Mouse (Mus musculus): ENCODE results near the gene Sh2b1. TPM values are rescaled to one million over a fixed set of nuclear protein-coding genes. Genes with fewer than 3 reads are reported as not detected.
"Not testable (repeated sequence)": the region's sequence is repeated elsewhere in the genome, so short reads cannot be mapped to it uniquely, and the experiment has no call there.

Sh2b1 gene
- polyA plus RNA-seq, 1 experiment = 43.8 TPM

DNA sequence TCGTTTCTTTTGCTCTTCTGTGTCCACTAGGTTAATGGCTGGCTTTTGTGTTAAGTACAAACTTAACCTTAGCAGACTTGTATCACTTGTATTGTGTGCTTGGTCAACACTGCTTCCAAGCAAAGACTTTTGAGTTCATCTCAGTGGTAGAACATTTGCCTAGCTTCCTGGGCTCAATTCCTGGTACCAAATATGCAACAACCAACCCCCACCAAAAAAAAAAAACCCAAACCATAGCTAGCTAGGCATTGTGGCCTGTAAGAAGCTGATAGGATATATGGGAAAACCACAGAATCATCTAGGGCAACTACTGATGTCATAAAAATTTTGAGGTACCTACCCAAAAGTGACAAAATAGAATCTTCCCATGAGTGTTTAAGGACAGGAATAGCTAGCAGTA lies 15.8 kb upstream of the Sh2b1 start:
- Histone ChIP-seq H3K9me3 (replicated peaks; ENCODE audit: control insufficient read depth, insufficient read depth, low read length, poor library complexity, severe bottlenecking) (no peaks in the 10 kb centered on the region), H3K27ac (ENCODE audit: insufficient read depth, low read length) (no peak overlapping the region), H3K4me1 (ENCODE audit: control insufficient read depth, insufficient read depth, low read length) (no peaks in the 10 kb centered on the region), H3K27me3 (ENCODE audit: control insufficient read depth, insufficient read depth, low read length, poor library complexity, severe bottlenecking) (no peaks in the 10 kb centered on the region), H3K4me3 (ENCODE audit: low read depth, low read length) (no peak overlapping the region), H3K36me3 (ENCODE audit: control insufficient read depth, insufficient read depth, low read length, poor library complexity, severe bottlenecking) (peaks cover 62% of the 10 kb centered on the region), H3K9ac (ENCODE audit: low read depth, poor library complexity, severe bottlenecking) (no peak overlapping the region)
- TF ChIP-seq POLR2A (IDR thresholded peaks at IDR 0.05; ENCODE audit: insufficient read depth, low read length) = no peak
- TF ChIP-seq EP300 (IDR thresholded peaks at IDR 0.05; ENCODE audit: insufficient read depth, low read depth, low read length) = no peak
- TF ChIP-seq CTCF (IDR thresholded peaks at IDR 0.05; ENCODE audit: low read depth, low read length) = no peak

DNA sequence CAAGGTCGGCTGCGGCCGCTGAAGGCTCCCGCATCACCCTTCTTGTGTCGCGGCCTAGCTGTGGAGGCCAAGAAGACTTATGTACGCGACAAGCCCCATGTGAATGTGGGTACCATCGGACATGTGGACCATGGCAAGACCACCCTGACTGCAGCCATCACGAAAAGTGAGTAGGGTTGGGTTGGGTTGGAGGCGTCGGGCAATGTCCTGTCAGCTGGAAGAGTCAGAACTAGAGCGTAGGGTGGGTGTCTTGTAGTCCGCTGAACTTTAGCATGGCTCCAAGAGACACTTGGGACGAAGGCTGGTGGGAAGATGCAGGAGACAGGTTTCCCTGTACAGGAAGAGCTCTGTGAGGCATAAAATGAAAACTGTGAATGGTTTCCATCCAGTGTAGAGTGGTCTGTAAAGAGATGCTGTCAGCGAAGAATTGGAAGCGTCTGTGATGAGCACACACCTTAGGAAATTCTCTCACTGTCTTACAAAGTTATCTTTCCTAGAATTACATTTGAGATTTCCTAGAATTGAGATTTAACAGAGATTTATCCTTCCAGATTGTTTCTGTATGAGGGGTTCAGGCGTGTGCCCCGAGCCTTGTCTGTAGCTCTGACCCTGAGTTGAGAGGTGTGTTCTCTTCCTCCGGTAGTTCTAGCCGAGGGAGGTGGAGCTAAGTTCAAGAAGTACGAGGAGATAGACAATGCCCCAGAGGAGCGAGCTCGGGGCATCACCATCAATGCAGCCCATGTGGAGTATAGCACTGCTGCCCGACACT lies 12.6 kb upstream of the Sh2b1 start:
- not testable (repeated sequence) for H3K4me1 ChIP-seq (ENCODE audit: control insufficient read depth, insufficient read depth, low read length); H3K27me3 ChIP-seq (ENCODE audit: control insufficient read depth, insufficient read depth, low read length, poor library complexity, severe bottlenecking); H3K9me3 ChIP-seq (replicated peaks; ENCODE audit: control insufficient read depth, insufficient read depth, low read length, poor library complexity, severe bottlenecking); H3K27ac ChIP-seq (ENCODE audit: insufficient read depth, low read length)
- peaks cover 30% of the 10 kb centered on the region for H3K36me3 ChIP-seq (ENCODE audit: control insufficient read depth, insufficient read depth, low read length, poor library complexity, severe bottlenecking)
- H3K4me3 ChIP-seq (ENCODE audit: low read depth, low read length) = peak overlapping the region; percentile 93
- H3K9ac ChIP-seq (ENCODE audit: low read depth, poor library complexity, severe bottlenecking) = peak overlapping the region; percentile 88

DNA sequence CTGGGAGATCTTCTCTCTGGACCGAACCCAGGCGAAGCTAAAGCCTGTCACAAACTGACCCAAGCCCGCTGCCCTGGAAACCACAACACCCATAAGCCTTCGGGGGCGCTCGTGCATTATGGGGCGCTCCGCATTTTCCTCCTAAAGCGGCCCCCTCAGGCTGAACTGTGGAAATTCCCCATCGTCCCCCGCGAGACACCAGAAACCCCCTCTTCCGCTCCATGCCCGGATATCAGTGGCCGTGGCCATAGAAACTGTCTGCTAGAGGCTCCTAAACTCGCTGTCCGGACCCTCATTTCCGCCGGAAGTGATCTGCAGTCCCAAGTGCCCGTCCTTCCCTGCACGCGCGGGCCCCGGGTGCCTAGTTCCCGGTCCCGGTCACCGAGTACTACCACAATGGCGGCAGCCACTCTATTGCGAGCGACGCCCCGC lies 11.8 kb upstream of the Sh2b1 start, which contains the start of gene Tufm:
Gene Tufm (plus strand): TSS at position 310 of the 432 bp plus-strand sequence.
- Histone ChIP-seq H3K27me3 (ENCODE audit: control insufficient read depth, insufficient read depth, low read length, poor library complexity, severe bottlenecking) (no peaks in the 10 kb centered on the region), H3K9ac (ENCODE audit: low read depth, poor library complexity, severe bottlenecking) (peak within 1 kb of the TSS; percentile 88), H3K4me3 (ENCODE audit: low read depth, low read length) (peak within 1 kb of the TSS; percentile 93), H3K9me3 (replicated peaks; ENCODE audit: control insufficient read depth, insufficient read depth, low read length, poor library complexity, severe bottlenecking) (no peaks in the 10 kb centered on the region), H3K4me1 (ENCODE audit: control insufficient read depth, insufficient read depth, low read length) (no peaks in the 10 kb centered on the region), H3K27ac (ENCODE audit: insufficient read depth, low read length) (peak within 1 kb of the TSS; percentile 41; the same call in 1 of the 2 replicates), H3K36me3 (ENCODE audit: control insufficient read depth, insufficient read depth, low read length, poor library complexity, severe bottlenecking) (peaks cover 23% of the 10 kb centered on the region)
- no peak for TF ChIP-seq POLR2A (IDR thresholded peaks at IDR 0.05; ENCODE audit: insufficient read depth, low read length)
- no peak for TF ChIP-seq EP300 (IDR thresholded peaks at IDR 0.05; ENCODE audit: insufficient read depth, low read depth, low read length)
- no peak for TF ChIP-seq CTCF (IDR thresholded peaks at IDR 0.05; ENCODE audit: low read depth, low read length)

DNA sequence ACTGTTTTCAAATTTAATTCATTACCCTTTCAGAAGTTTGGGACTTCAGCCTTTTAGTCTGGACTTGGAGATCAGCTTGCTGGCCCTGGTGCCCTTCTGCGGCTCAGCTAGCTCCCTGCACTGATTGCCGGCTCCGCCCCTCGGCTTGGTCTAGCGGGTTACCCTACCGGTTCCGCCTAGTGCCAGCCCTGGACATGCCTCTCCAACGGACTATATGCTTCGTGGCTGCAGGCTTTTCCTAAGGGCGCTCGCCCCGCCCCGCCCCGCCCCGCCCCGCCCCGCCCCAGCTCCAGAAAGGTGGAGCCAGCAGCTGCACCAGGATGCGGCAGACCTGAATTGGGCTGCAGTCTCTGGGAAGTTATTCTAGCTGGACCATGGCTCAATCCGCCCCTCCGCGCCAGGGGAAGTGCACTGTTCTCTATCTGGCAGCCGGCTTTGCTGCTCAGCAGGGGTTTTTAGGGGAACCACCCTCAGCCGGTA lies 7.2 kb upstream of the Sh2b1 start:
- no peaks in the 10 kb centered on the region for H3K27me3 ChIP-seq (ENCODE audit: control insufficient read depth, insufficient read depth, low read length, poor library complexity, severe bottlenecking)
- peak overlapping the region; percentile 85 for H3K27ac ChIP-seq (ENCODE audit: insufficient read depth, low read length)
- H3K36me3 ChIP-seq (ENCODE audit: control insufficient read depth, insufficient read depth, low read length, poor library complexity, severe bottlenecking) = no peaks in the 10 kb centered on the region
- H3K9me3 ChIP-seq (replicated peaks; ENCODE audit: control insufficient read depth, insufficient read depth, low read length, poor library complexity, severe bottlenecking) = no peaks in the 10 kb centered on the region
- peak overlapping the region; percentile 43 for H3K4me3 ChIP-seq (ENCODE audit: low read depth, low read length)
- peak overlapping the region; percentile 75 for H3K9ac ChIP-seq (ENCODE audit: low read depth, poor library complexity, severe bottlenecking)
- no peaks in the 10 kb centered on the region for H3K4me1 ChIP-seq (ENCODE audit: control insufficient read depth, insufficient read depth, low read length)
- peak; percentile 38 for TF ChIP-seq POLR2A (IDR thresholded peaks at IDR 0.05; ENCODE audit: insufficient read depth, low read length)
- TF ChIP-seq CTCF (IDR thresholded peaks at IDR 0.05; ENCODE audit: low read depth, low read length) = no peak
- no peak; the same call in 1 of the 2 replicates for TF ChIP-seq EP300 (IDR thresholded peaks at IDR 0.05; ENCODE audit: insufficient read depth, low read depth, low read length)

DNA sequence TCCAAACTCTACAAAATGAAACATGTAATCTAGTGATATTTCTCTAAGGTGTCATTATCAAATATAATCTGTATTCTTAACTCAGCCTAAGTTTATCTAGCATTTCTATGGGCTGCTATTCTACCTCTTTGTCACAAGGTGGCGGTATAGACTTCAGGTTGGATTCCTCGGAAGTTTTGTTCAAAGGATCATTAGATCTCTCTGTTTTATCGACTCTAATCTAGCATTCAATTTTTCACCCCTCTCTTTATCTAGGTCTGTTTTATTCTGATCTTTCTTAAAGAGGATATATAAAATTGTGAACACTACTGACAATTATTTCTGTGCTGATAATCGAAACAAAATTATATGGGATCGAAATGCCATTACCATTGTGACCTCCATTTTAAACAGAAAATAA lies 6.5 kb upstream of the Sh2b1 start:
- Histone ChIP-seq H3K27ac (ENCODE audit: insufficient read depth, low read length) (no peak overlapping the region), H3K4me1 (ENCODE audit: control insufficient read depth, insufficient read depth, low read length) (no peaks in the 10 kb centered on the region), H3K27me3 (ENCODE audit: control insufficient read depth, insufficient read depth, low read length, poor library complexity, severe bottlenecking) (no peaks in the 10 kb centered on the region), H3K9me3 (replicated peaks; ENCODE audit: control insufficient read depth, insufficient read depth, low read length, poor library complexity, severe bottlenecking) (no peaks in the 10 kb centered on the region), H3K9ac (ENCODE audit: low read depth, poor library complexity, severe bottlenecking) (no peak overlapping the region), H3K4me3 (ENCODE audit: low read depth, low read length) (0 out of 2 replicates have a peak overlapping the region, but pooled peaks have one; percentile 13), H3K36me3 (ENCODE audit: control insufficient read depth, insufficient read depth, low read length, poor library complexity, severe bottlenecking) (no peaks in the 10 kb centered on the region)
- TF ChIP-seq EP300 (IDR thresholded peaks at IDR 0.05; ENCODE audit: insufficient read depth, low read depth, low read length) (no peak), CTCF (IDR thresholded peaks at IDR 0.05; ENCODE audit: low read depth, low read length) (no peak), POLR2A (IDR thresholded peaks at IDR 0.05; ENCODE audit: insufficient read depth, low read length) (no peak)

DNA sequence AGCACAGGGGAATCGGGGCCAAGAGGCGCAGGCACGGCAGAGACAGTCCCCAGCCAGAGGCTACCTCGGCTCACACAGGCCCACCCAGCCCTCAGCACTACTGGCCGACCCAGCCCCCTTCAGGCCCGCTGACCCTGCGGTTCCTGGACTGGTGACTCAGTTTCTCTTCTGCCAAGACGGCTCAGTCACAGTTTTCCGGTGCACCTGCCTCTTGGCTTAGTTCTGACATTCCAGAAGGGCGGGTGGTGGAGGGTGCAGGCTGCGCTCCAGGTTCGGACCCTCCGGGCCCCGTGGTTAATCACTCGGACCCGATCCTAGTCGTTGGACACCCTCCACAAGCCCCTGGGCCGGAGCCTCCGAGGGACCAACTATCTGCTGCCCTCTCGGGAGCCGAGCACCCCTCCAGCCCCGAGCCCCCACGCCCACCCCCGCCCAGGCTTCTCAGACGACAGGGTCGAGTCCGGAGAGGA lies 703 bp downstream of the Sh2b1 start:
- TF ChIP-seq CTCF (IDR thresholded peaks at IDR 0.05; ENCODE audit: low read depth, low read length) (no peak), POLR2A (IDR thresholded peaks at IDR 0.05; ENCODE audit: insufficient read depth, low read length) (no peak), EP300 (IDR thresholded peaks at IDR 0.05; ENCODE audit: insufficient read depth, low read depth, low read length) (no peak)
- H3K4me3 ChIP-seq (ENCODE audit: low read depth, low read length) = peak overlapping the region; percentile 85
- no peaks in the 10 kb centered on the region for H3K27me3 ChIP-seq (ENCODE audit: control insufficient read depth, insufficient read depth, low read length, poor library complexity, severe bottlenecking)
- H3K9ac ChIP-seq (ENCODE audit: low read depth, poor library complexity, severe bottlenecking) = peak overlapping the region; percentile 90
- H3K36me3 ChIP-seq (ENCODE audit: control insufficient read depth, insufficient read depth, low read length, poor library complexity, severe bottlenecking) = peaks cover 8% of the 10 kb centered on the region
- no peaks in the 10 kb centered on the region for H3K4me1 ChIP-seq (ENCODE audit: control insufficient read depth, insufficient read depth, low read length)
- no peak overlapping the region for H3K27ac ChIP-seq (ENCODE audit: insufficient read depth, low read length)
- H3K9me3 ChIP-seq (replicated peaks; ENCODE audit: control insufficient read depth, insufficient read depth, low read length, poor library complexity, severe bottlenecking) = no peaks in the 10 kb centered on the region

Measured in ES-Bruce4 (cell line).